Mouse (Mus musculus) ES-CJ7 (cell line): ENCODE measurements at regions not wholly inside any gene's neighbourhood (a gene's known extent, or its start where the extent isn't known, plus 50 kb on each side); places are given as distances from the start of the nearest gene placed in this dataset.

ENCODE experiments used
- DNase-seq: peaks from one replicate; pipeline ENCODE4 v3.0.0; 2011; ENCODE audit warnings: low read depth, low spot score

DNA sequence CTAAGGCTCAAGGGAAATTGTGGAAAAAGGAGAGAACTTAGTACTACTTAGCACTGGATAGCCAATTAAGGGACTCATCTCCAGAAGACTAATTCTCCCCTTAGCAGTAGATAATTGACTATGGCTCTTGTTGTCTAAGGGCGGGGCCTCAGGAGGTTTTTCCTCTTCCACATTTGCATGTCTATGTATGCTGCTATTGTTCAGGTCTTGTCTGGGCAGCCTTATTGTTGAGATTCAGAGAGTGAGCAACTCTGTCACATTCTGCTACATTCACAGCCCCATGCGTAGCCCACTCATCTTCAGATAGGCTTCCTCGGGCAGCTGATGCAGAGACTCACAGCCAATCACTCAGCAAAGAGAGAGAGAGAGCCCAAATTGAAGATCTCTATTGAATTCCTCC, 339.9 kb downstream of the Gpam start:
- DNase-seq = peak; percentile 55

- DNase-seq = peak; percentile 21
Measured at GRCm38 (mm10) chr19:54783729-54784128, 343.3 kb downstream of the Gpam start.

GRCm38 (mm10) chr19:54757761-54758160, 369.3 kb downstream of the Gpam start:
- no peak for DNase-seq

- no peak for DNase-seq
Measured at GRCm38 (mm10) chr19:54756681-54757257, 370.3 kb downstream of the Gpam start.

DNA sequence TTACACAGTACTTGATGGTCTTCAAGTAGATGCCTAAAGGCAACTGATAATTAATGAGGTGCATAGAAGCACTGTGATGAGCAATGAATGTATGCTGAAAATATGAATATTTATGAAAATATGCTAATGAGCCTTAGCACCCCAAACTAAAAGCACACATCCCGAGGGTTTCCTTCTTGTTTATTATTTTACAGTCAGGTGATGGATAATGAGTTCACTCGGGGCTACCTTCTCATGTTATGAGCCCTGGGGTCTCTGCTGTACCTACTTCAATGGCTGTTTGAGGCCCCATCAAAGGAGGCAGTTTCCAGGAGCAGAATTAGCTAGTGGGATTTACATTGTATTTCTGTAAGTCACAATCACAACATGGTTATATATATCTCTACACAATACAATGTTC, 371.6 kb downstream of the Gpam start:
- no peak for DNase-seq

GRCm38 (mm10) chr19:54733938-54734337, 393.1 kb downstream of the Gpam start:
- no peak for DNase-seq

DNA sequence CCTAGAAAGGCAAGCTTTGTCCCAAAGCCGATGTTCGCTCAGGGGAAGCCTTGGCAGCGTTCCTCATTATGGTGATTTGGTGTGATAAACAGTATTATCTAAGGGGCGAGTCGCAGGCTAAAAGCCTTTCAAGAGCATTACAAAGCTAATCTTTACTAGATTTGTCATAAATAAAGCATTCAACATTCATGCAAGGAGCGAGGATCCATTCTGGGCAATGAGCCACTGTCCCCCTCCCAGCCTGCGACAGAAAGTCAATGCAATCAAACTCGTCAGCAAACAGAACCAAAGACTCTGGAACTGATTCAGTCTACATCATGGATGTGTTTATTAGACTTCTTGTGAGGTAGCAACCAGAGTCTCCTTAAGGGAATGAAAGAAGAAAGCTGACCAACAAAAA, 395.3 kb downstream of the Gpam start:
- no peak for DNase-seq

DNA sequence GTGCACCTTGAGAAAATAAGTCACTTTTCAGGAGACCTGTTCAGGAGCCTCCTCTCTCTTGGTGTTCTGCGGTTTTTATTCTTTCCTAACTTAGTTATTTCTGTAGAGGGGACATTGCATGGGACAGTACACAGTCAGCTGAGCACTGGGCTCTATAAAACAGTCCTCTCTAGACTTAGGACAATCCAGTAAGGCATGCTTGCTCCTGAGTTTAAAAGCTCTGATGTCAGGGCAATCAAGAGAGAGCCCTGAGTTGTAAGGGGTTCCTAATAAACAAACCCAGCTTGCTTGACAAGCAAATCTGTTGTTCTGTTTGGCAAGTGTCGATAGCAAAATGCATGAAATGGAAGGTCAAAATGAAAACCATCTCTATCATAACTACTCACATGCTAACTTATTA, 395.7 kb downstream of the Gpam start:
- no peak for DNase-seq

DNA sequence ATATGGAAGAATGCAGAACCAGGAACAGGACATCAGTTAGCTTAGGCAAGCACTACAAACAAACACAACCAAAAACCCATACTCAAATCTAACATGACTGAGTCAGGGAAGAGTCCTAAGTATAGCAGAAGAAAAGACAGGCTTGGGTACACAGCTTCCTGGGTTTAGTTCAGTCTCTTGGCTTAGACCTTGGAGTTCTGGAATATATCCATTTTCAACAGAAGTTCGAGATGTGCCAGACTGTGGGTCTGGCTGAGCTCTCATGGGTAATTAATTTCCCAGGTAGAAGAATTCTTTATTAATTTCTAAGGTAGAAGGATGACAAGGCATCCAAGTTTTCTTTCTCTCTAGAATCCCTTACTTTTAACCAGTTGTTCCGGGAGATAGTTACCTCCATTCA, 396.2 kb downstream of the Gpam start:
- DNase-seq = no peak

DNA sequence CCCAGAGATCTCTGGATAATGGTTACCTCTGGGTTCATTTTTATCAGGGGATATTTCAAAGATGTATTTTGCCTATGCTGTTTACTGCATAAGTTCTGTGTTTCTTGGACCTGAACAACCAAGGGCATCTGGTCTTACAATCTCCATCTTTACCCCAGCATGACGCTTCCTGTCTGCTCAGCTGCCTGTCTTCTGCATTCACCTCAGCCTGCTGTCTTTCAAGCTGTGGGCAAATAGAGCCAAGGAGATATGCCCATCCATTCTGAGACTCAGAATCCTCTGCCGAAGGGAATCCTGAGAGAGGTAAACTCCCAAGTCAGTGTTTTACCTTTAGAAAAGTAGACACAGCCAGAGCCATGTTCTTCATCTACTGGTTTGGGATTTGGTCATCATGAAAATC, 396.7 kb downstream of the Gpam start:
- no peak for DNase-seq

DNA sequence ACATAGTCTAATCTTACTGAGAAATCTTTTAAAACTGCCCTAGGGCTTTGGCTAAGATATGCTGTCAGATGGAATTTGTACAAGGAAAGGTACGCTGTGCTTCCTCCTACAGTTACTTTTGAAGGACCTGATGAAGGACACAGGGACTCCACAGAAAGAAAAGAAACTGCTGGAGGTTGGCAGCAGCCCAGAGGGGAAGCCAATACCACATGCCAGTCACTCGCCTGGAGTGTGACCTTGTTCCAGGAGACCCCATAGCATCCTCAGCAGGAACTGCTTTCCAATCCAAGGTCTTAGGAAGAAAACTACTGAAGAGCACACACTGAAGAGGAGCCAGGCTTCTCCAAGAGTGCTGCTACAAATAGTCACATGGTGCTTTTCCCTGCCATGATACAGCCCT, 404.9 kb downstream of the Gpam start:
- DNase-seq = no peak

GRCm38 (mm10) chr19:54697411-54697810, 429.6 kb downstream of the Gpam start:
- DNase-seq = no peak

DNA sequence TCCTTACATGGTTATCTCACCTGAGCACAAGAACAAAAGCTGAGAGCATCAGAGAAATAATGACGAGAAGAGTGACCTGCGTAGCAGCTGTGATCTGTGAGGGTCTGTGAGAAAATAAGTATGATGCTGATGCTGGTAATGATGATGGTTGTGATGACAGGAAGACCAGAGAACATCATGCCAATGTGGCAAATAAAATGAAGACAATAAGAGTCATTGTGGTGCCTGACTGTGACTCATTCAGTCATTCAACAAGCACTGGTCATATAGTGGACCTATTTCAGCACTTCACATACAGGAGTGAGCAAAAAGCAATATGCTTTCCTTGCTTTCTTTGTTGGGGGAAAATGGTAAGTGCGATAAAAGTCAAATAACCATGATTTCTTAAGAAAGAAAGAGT, 433.3 kb downstream of the Gpam start:
- DNase-seq = no peak

DNA sequence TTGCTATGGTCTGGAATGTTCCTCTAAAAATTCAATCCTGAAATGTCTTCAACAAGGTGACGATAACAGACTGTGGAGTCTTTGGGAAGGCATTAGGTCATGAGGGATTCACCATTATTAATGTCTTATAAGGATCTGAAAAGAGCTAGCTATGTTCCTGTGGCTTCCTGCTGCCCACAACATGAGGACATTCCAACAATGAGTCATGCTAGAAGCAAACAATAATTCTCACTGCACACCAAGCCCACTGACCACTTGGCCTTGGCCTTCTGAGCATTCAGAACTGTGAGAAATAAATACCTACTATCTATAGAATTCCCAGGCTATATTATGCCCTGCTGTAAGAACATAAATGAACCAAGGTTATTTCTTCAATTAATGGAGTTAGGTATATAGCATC, 433.9 kb downstream of the Gpam start:
- no peak for DNase-seq

- no peak for DNase-seq
Measured at GRCm38 (mm10) chr19:54691861-54692260, 435.2 kb downstream of the Gpam start.

GRCm38 (mm10) chr19:54688630-54689029, 438.4 kb downstream of the Gpam start:
- no peak for DNase-seq

DNA sequence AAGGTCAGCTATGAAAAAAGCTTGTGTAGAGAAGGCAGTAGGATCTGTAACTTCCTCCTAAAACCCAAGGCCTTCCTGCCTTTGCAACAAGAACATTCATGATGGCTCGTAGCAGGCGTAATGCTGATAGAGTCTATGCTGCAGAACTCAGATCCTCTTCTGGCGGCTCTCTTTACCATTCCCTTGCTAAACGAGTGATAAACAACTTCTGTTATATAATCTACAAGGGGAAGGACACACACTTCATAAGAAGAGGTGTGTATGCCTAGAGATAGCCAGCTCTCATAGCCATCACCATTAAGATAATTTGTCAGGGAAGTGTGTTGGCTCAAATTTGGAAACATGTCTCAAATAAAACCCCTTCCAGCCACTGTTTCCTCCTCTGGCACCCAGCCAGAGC, 441.9 kb downstream of the Gpam start:
- DNase-seq = no peak
